Mouse (Mus musculus): ENCODE measurements around the gene Nckap5.

The Nckap5 gene

GRCm38 (mm10) chr1:126461527-126462354, 368.9 kb downstream of the Nckap5 start:
- no peak for DNase-seq

- no peak for DNase-seq
Measured at GRCm38 (mm10) chr1:126457739-126458138, 372.9 kb downstream of the Nckap5 start.

- peak; percentile 87 for DNase-seq
Measured at GRCm38 (mm10) chr1:126454504-126455173, 376.0 kb downstream of the Nckap5 start.

GRCm38 (mm10) chr1:126451472-126451871, 379.1 kb downstream of the Nckap5 start:
- DNase-seq, result no peak

GRCm38 (mm10) chr1:126449424-126449823, 381.2 kb downstream of the Nckap5 start:
- no peak for DNase-seq

GRCm38 (mm10) chr1:126443890-126444289, 386.7 kb downstream of the Nckap5 start:
- DNase-seq, result no peak

- no peak for DNase-seq
Measured at GRCm38 (mm10) chr1:126442723-126443122, 387.9 kb downstream of the Nckap5 start.

- DNase-seq, result no peak
Measured at GRCm38 (mm10) chr1:126438000-126438572, 392.5 kb downstream of the Nckap5 start.

- no peak for DNase-seq
Measured at GRCm38 (mm10) chr1:126436937-126437667, 393.5 kb downstream of the Nckap5 start.

- no peak for DNase-seq
Measured at GRCm38 (mm10) chr1:126432285-126432684, 398.3 kb downstream of the Nckap5 start.

GRCm38 (mm10) chr1:126431594-126431993, 399.0 kb downstream of the Nckap5 start:
- DNase-seq, result peak; percentile 24

GRCm38 (mm10) chr1:126411426-126411825, 419.2 kb downstream of the Nckap5 start:
- no peak for DNase-seq

- DNase-seq, result no peak
Measured at GRCm38 (mm10) chr1:126407886-126408285, 422.7 kb downstream of the Nckap5 start.

GRCm38 (mm10) chr1:126405543-126405942, 425.1 kb downstream of the Nckap5 start:
- DNase-seq, result no peak

- DNase-seq, result no peak
Measured at GRCm38 (mm10) chr1:126403970-126404369, 426.6 kb downstream of the Nckap5 start.

- DNase-seq, result no peak
Measured at GRCm38 (mm10) chr1:126391204-126391603, 439.4 kb downstream of the Nckap5 start.

GRCm38 (mm10) chr1:126377339-126377980, 453.1 kb downstream of the Nckap5 start:
- DNase-seq, result no peak

GRCm38 (mm10) chr1:126366736-126367135, 463.9 kb downstream of the Nckap5 start:
- DNase-seq, result no peak

GRCm38 (mm10) chr1:126364556-126364955, 466.0 kb downstream of the Nckap5 start:
- DNase-seq, result no peak

- no peak for DNase-seq
Measured at GRCm38 (mm10) chr1:126360531-126361220, 469.9 kb downstream of the Nckap5 start.

GRCm38 (mm10) chr1:126360111-126360510, 470.5 kb downstream of the Nckap5 start:
- no peak for DNase-seq

- no peak for DNase-seq
Measured at GRCm38 (mm10) chr1:126341806-126342205, 488.8 kb downstream of the Nckap5 start.

Data from cerebellum, adult 9-11 months (tissue).